Mouse (Mus musculus) c-Kit-negative CD71-positive TER-119-positive erythroid progenitor cells, embryonic 14.5 days (primary cell): ENCODE results near the gene Sik3.

Source experiments
- DNase-seq: peaks from one replicate; pipeline ENCODE4 v3.0.0-alpha.2; 2013; ENCODE audit warnings: low read depth, low spot score

The Sik3 gene

GRCm38 (mm10) chr9:46224945-46225660, 212.5 kb downstream of the Sik3 start:
- DNase-seq, result no peak

DNA sequence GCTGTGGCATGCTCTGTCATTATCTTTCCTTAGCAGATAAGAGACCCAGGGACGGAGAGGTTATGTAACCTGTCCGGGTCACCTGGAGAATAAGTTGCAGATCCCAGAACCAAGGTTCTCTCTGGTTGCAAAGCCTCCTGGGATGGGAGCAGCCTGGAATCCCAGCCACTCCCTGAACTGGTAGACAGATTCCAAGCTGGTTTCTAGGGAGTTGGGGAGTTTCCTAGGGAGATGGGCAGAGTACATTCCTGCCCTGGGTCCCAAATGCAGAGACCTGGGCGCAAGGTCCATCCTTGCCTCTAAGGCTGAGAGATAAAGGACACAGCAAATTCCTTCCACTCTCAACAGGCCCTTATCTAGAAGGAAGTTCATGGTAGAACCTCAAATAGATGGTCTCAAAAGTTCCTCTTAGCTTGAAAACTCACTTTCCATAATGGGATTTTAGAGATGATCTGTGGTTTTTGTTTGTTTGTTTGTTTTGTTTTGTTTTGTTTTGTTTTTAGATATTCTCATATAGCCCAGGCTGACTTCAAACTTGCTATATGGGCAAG, 214.5 kb downstream of the Sik3 start:
- no peak for DNase-seq

DNA sequence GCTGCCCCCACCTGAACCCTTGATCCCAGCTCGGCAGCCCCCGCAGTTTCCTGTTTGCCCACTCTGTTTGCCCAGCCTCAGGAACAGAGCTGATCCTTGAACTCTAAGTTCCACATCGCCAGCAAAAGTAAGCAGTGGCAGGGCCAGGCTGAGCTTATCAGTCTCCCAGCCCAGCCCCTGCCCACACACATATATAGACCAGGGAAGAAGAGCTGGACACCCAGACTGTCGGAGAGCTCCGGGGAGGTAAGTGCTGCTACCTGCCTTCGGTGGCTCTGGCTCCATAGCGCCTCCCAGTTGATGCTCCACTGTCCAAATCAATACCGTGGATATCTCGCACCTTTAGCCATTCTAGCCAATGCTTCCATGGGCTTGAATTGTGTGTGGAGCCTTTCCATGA, 215.9 kb downstream of the Sik3 start, which contains the start of gene Apoa1:
Apoa1 (plus strand) TSS at position 90 of the 400 bp plus-strand sequence.
- no peak for DNase-seq

DNA sequence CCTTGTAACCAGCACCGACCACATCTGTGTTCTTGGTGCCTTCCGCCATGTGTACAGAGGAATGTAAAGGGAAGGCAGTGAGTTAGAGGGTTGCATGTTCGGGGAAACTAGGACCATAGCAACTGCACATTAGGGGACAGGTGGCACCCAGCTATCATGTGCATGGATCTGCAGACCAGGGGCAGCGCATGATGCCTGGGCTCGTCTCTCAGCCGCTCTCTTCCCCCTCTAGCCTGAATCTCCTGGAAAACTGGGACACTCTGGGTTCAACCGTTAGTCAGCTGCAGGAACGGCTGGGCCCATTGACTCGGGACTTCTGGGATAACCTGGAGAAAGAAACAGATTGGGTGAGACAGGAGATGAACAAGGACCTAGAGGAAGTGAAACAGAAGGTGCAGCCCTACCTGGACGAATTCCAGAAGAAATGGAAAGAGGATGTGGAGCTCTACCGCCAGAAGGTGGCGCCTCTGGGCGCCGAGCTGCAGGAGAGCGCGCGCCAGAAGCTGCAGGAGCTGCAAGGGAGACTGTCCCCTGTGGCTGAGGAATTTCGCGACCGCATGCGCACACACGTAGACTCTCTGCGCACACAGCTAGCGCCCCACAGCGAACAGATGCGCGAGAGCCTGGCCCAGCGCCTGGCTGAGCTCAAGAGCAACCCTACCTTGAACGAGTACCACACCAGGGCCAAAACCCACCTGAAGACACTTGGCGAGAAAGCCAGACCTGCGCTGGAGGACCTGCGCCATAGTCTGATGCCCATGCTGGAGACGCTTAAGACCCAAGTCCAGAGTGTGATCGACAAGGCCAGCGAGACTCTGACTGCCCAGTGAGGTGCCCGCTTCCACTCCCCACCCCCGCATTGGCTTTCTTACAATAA, 217.2 kb downstream of the Sik3 start:
- no peak for DNase-seq

- no peak for DNase-seq
Measured at GRCm38 (mm10) chr9:46230450-46230975, 217.9 kb downstream of the Sik3 start.

DNA sequence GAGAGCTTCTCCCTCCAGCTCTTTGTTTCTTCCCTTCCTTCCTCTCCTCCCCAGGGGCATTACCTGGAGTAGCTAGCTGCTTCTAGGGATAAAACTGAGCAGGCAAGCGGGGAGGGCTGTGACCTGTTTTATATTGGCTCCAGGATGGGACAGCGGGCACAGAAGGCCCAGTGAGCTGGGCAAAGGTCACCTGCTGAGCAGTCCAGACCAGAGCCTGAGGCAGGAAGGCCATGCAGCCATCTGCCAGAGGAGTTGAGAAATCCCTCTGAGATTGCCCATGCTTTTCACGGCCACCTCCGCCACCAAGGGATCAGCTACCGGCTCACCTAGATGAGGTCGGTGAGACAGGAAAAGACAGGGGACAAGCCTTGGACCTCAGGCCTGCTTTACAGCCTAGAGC, 222.6 kb downstream of the Sik3 start:
- DNase-seq, result no peak

DNA sequence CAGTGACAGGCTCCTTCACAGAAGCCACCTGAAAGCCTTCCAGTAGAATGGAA, 222.8 kb downstream of the Sik3 start, which contains the start of gene Apoc3:
Apoc3 (minus strand) TSS at position 41 of the 53 bp plus-strand sequence.
- DNase-seq, result no peak

DNA sequence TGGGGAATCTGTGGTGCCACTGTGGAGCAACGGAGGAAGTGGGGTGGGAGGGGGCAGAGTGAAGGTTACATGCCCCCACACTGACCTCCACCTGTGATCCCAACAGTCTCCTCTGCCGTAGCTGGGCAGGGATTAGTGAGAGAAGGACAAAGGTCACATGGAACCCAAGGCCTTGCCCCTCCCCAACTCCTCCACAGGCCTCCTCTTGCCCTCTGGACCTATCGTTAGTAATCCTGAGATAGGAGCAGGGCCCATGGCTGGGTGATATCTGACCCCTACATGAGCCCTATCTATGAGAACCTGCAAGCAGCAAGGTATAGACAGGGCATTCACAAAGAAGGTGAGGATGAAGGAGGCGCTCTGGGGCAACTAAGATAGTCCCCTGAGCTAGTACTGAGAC, 223.0 kb downstream of the Sik3 start:
- DNase-seq, result no peak

- DNase-seq, result no peak
Measured at GRCm38 (mm10) chr9:46238850-46239249, 226.2 kb downstream of the Sik3 start.

DNA sequence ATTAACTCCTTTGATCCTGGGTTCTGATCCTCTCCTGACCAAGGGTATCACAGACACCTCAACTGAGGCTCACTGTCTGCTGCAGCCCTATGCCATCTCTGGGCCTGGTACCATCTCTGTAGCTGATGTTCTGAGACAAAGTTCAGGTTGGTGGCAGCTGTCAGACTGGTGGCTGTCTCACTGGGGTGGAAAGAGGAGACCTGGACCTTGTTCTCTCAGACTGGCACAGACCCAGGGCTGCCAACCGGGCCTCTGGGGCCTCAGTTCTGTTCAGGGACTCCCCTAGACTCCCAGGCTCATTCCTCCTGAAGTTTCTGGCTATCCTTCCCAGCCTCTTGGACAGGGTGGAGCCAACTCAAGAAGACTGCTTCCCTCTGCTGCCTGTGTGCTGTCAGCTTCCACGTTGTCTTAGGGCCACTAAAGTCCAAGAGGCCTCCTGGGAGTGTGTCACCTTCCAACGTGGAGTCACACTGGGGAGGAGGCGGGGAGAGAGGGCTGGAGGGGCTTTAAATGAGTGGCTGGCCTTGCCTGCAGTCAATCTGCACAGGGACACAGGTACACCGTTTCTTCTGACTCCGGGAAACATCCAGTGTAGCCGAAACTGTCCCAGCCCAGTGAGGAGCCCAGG, 228.0 kb downstream of the Sik3 start, which contains the start of gene Apoa4:
Apoa4 (plus strand) TSS at position 171 of the 628 bp plus-strand sequence.
- DNase-seq, result no peak

- DNase-seq, result no peak
Measured at GRCm38 (mm10) chr9:46241818-46242217, 229.2 kb downstream of the Sik3 start.

DNA sequence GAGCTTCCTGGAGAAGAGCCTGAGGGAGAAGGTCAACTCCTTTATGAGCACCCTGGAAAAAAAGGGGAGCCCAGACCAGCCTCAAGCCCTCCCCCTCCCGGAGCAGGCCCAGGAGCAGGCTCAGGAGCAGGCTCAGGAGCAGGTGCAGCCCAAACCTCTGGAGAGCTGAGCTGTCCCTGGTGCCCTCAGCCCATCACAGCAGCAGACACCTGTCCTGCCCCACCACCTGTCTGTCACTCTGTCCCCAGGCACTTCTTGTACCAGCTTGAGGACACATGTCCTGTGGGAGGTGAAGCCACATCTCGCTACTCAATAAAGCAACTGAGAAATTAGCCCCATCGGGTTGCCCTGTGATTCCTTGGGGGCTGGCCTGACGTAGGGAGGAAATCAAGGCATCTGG, 230.5 kb downstream of the Sik3 start:
- no peak for DNase-seq

- no peak for DNase-seq
Measured at GRCm38 (mm10) chr9:46243584-46243983, 231.0 kb downstream of the Sik3 start.

GRCm38 (mm10) chr9:46246752-46247324, 234.2 kb downstream of the Sik3 start:
- peak; percentile 12 for DNase-seq

GRCm38 (mm10) chr9:46256177-46256576, 243.6 kb downstream of the Sik3 start:
- no peak for DNase-seq

DNA sequence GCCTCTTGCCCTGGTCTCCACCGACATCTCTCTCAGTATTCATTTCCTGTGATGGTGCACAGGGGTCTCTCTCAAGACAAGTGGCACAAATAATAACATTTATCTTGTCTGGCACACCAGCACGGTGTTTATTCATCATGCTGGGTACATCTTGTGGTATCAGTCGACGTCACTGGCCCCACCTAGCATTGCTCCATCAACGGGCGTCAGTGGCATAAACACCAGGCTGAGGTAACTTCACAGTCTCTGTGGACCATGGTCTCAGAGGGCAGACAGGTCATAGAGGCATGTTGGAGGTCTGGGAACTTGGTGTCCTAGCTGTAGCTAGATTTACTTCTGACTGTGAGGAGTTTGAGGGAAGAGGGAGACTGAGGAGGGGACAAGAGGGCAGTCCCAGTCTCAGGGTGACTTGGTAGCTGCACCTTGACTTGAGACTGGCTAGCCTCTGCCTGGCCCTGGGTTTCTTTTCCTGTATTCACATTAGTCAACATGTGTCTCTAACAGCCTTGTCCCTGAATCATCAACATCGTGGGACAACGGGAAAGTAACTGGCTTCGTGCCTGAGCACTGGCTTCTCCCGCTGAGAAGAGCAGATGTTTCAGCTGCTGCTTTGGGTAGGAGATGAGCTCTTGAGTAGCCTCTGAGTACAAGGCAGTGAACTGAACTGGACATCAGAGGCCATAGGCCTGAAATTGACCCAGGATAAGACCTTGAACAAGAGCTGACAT, 244.2 kb downstream of the Sik3 start:
- DNase-seq, result no peak

DNA sequence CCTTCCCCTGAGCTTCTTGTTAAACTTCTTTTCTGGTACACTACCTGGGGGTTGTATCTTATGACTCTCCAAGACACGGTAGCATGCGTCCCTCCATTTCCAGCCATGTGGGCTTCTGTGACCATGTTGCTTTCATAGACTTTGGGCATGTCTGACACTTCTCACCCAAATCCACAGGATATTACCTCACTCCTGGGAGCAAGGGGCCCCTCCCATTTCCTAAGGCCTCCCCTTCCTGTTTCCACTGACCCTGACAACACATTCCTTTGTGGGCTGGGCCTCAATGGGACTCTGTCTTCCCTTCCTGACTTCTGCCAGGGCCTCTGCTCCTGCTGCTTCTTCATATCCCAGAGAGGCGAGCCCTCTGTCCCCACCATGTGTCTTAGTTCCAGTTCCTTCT, 244.9 kb downstream of the Sik3 start:
- DNase-seq, result no peak

DNA sequence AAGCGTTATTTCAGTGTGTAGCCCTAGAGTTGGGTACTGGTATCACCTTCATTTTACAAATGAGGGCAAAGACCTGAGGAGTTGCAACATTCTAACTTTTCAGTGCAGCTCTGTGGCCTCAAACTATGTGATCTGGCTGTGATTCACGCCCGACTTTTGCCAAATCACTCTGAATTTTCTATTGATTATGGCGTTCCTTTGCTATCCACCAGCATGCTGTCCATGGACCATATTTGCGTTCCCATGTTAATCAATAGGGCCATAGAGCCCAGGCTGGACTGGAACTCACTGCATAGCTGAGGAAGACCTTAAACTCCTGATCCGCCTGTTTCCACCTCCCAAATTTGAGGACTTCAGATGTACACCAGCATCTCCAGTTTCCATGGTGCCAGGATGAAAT, 246.5 kb downstream of the Sik3 start:
- DNase-seq, result no peak

DNA sequence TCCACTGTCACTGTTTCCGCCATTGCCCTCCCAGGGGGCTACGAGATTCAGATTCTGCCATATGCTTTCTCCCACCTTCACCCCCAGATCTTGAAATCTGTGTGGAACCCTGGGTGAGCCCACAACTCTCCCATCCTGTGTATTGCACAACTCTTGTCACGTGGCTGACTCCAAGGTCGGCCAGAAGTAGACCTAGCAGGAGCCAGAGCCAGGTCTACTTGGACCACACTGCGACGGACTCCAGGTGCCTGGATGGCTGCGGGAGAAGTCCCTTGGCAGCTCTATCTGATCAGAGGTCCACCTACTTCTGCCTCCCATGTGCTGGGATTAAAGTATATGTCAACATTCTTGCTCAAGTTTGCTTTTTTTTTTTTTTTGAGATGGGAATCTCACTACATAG, 248.5 kb downstream of the Sik3 start:
- DNase-seq, result no peak

GRCm38 (mm10) chr9:46268343-46268873, 255.8 kb downstream of the Sik3 start, which contains the start of gene Apoa5:
Apoa5 (plus strand) TSS chr9:46268633.
- DNase-seq, result no peak

GRCm38 (mm10) chr9:46269125-46269524, 256.5 kb downstream of the Sik3 start:
- DNase-seq, result no peak
